Mouse (Mus musculus) liver, adult 2 months (tissue): ENCODE results near the gene Erich6b.

Source experiments
- CTCF ChIP-seq: fragments of 200-500 bp; IDR thresholded peaks from 2 replicates; pipeline ENCODE4 v1.5.1; 2011; ENCODE audit warnings: low read depth, low read length, control low read depth
- POLR2A ChIP-seq: fragments of 200-500 bp; IDR thresholded peaks from 2 replicates; pipeline ENCODE4 v1.6.1; 2011; ENCODE audit warnings: low read length, control low read depth; ENCODE audit not compliant: insufficient read depth; ENCODE audit errors: extremely low read depth

GRCm38 (mm10) chr14:75609176-75609575 is 32.9 kb upstream of the Erich6b start:
- no peak for TF ChIP-seq CTCF
- TF ChIP-seq POLR2A, result no peak
